Mouse (Mus musculus) midbrain, embryonic 11.5 days (tissue): ENCODE measurements around the gene Fbxl12. TPM values are rescaled to one million over a fixed set of nuclear protein-coding genes. Genes with fewer than 3 reads are reported as not detected.

Source experiments
- ATAC-seq: fragments of 200-750 bp; cut with Nextera tagmentation; 2 replicates; pipeline ENCODE4 v1.8.0; 2017; ENCODE audit warnings: moderate TSS enrichment, moderate library complexity; ENCODE audit not compliant: low FRiP score
- DNase-seq: peaks from one replicate; pipeline ENCODE4 v3.0.0; 2015; ENCODE audit warnings: low spot score; ENCODE audit errors: missing footprints
- H3K27ac ChIP-seq: fragments of 300-500 bp; sonication (generic); 2 replicates; pipeline ENCODE4 v1.5.1; 2014; ENCODE audit warnings: low read depth, low read length
- H3K27me3 ChIP-seq: fragments of 300-500 bp; sonication (generic); 2 replicates; pipeline ENCODE4 v1.6.1; 2014; ENCODE audit warnings: mild to moderate bottlenecking, low read length, moderate library complexity, mixed read lengths; ENCODE audit not compliant: control insufficient read depth, insufficient read depth
- H3K36me3 ChIP-seq: fragments of 300-500 bp; sonication (generic); 2 replicates; pipeline ENCODE4 v1.6.1; 2014; ENCODE audit warnings: mild to moderate bottlenecking, low read length, moderate library complexity, mixed read lengths; ENCODE audit not compliant: control insufficient read depth, insufficient read depth
- H3K4me1 ChIP-seq: fragments of 300-500 bp; sonication (generic); 2 replicates; pipeline ENCODE4 v1.6.1; 2014; ENCODE audit warnings: low read length; ENCODE audit not compliant: control insufficient read depth, insufficient read depth
- H3K4me2 ChIP-seq: fragments of 300-500 bp; sonication (generic); 2 replicates; pipeline ENCODE4 v1.6.1; 2014; ENCODE audit warnings: mild to moderate bottlenecking, moderate library complexity
- H3K4me3 ChIP-seq: fragments of 300-500 bp; sonication (generic); 2 replicates; pipeline ENCODE4 v1.5.1; 2014; ENCODE audit warnings: low read depth, low read length
- H3K9ac ChIP-seq: fragments of 300-500 bp; sonication (generic); 2 replicates; pipeline ENCODE4 v1.6.1; 2014; ENCODE audit warnings: low read length
- H3K9me3 ChIP-seq: fragments of 300-500 bp; sonication (generic); 2 replicates; pipeline ENCODE4 v1.6.1; 2016; ENCODE audit warnings: low read length; ENCODE audit not compliant: control insufficient read depth
- WGBS: fragments of 180-500 bp; shearing (Covaris S2); extraction: QIAGEN DNeasy Blood & Tissue Kit; methylation state at CpG from one replicate; pipeline ENCODE4 v1.1.7; 2014; 5-methylcytosine and 5-hydroxymethylcytosine counted together
- polyA plus RNA-seq: library from polyadenylated mRNA; unstranded; fragments of >200 nt; fragmentation: Nextera tagmentation; extraction: Ambion mirVana; gene quantifications from 2 replicates; pipeline ENCODE4 v1.2.1, GENCODE M21; 2014

Fbxl12 gene
- polyA plus RNA-seq, 1 experiment from 2014 or later = 12.0 TPM

DNA sequence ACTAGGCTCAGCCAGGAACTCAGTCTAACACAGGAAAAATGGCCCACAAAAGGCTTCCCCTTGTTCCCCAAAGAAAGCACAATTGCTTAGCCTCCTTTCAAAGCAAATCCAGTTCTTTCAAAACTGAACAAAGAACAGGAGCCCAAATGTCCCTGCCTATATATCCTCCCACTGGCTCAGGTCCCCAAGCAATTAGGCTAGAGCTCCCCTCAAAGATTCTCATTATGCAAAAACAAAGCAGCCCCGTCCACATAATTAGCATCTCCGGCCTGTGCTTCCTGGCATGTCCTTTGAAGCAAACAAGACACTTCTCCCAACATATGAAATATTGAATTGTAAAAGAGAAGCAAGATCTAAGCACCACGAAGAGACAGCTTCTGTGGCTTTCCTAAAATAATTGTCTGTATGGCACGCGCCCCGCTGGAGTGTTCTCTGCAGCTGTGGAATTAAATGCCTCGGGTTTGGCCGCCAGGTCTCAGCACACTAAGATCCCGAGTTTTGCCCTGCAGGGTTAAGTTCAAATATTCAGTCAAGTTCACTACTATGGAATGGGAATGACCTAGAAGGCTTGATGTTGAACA lies 35.9 kb upstream of the Fbxl12 start:
- 72% methylated on average over 9 of the region's 9 CpGs for WGBS
- no peak overlapping the region for H3K9ac ChIP-seq
- H3K4me2 ChIP-seq = no peak overlapping the region
- H3K27me3 ChIP-seq = no peaks in the 10 kb centered on the region
- H3K27ac ChIP-seq = no peak overlapping the region
- ATAC-seq (no peak), DNase-seq (no peak)
- no peaks in the 10 kb centered on the region for H3K36me3 ChIP-seq
- no peaks in the 10 kb centered on the region for H3K4me1 ChIP-seq
- no peak overlapping the region for H3K4me3 ChIP-seq
- H3K9me3 ChIP-seq = no peaks in the 10 kb centered on the region

DNA sequence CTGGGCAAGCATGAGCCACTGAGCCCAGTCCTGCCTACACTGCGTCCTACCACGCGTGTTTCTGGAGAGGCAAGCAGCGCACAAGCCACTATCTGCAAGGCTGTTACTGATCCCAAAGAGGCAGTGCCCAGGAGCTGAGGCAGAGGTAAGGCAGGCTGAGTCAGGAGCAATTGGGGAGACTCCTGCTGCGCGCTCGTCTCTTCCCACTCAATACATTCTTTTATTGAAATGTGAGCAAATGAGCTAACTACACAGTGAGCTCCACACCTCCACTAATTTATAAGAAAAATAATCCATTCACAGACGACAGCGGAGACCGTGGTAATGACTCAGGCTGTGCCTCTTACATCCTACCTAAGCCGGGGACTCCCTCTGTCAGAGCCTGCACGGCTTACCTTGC lies 33.3 kb upstream of the Fbxl12 start:
- no peaks in the 10 kb centered on the region for H3K36me3 ChIP-seq
- H3K4me2 ChIP-seq = no peak overlapping the region
- ATAC-seq (no peak), DNase-seq (no peak)
- H3K9ac ChIP-seq = no peak overlapping the region
- WGBS = 96% methylated on average over 12 of the region's 12 CpGs
- H3K4me1 ChIP-seq = no peaks in the 10 kb centered on the region
- H3K4me3 ChIP-seq = no peak overlapping the region
- H3K27ac ChIP-seq = no peak overlapping the region
- H3K9me3 ChIP-seq = no peaks in the 10 kb centered on the region
- H3K27me3 ChIP-seq = no peaks in the 10 kb centered on the region

GRCm38 (mm10) chr9:20672047-20672446 lies 27.5 kb upstream of the Fbxl12 start:
- WGBS = 92% methylated on average over 16 of the region's 16 CpGs
- ATAC-seq (no peak), DNase-seq (no peak)
- Histone ChIP-seq H3K9ac (no peak overlapping the region), H3K4me2 (no peak overlapping the region), H3K27ac (no peak overlapping the region), H3K4me1 (no peaks in the 10 kb centered on the region), H3K9me3 (no peaks in the 10 kb centered on the region), H3K27me3 (no peaks in the 10 kb centered on the region), H3K4me3 (no peak overlapping the region), H3K36me3 (no peaks in the 10 kb centered on the region)

DNA sequence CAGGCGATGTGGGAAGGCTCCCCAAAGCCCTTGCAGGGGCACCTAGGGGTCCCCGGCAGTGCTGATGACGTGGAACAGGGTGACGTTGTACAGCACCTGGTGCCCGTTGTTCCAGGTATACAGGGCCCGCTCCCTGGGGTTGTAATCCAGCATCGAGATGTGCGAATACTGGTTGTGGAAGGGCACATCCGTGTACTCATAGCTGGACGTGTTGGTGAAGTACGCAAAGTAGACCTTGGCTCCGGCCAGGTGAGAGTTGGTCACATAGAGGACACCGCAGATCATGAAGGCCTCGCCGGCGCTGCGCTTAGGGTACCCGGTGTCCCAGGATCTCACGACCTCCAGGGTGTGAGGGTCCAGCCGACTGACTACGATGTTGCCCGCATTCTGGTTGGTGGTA lies 23.5 kb upstream of the Fbxl12 start:
- WGBS = 93% methylated on average over 22 of the region's 22 CpGs
- H3K9ac ChIP-seq = no peak overlapping the region
- no peaks in the 10 kb centered on the region for H3K9me3 ChIP-seq
- no peaks in the 10 kb centered on the region for H3K27me3 ChIP-seq
- no peak overlapping the region for H3K4me3 ChIP-seq
- ATAC-seq (no peak), DNase-seq (no peak)
- H3K4me1 ChIP-seq = peaks cover 12% of the 10 kb centered on the region
- no peak overlapping the region for H3K4me2 ChIP-seq
- H3K36me3 ChIP-seq = peaks cover 2% of the 10 kb centered on the region
- no peak overlapping the region for H3K27ac ChIP-seq

- no peaks in the 10 kb centered on the region for H3K27me3 ChIP-seq
- H3K9ac ChIP-seq = no peak overlapping the region
- WGBS = 8% methylated on average over 7 of the region's 7 CpGs
- peaks cover 12% of the 10 kb centered on the region for H3K4me1 ChIP-seq
- ATAC-seq (no peak), DNase-seq (no peak)
- H3K36me3 ChIP-seq = peaks cover 9% of the 10 kb centered on the region
- H3K27ac ChIP-seq = no peak overlapping the region
- no peak overlapping the region for H3K4me2 ChIP-seq
- no peak overlapping the region for H3K4me3 ChIP-seq
- no peaks in the 10 kb centered on the region for H3K9me3 ChIP-seq
Observed at GRCm38 (mm10) chr9:20666510-20667034, 22.0 kb upstream of the Fbxl12 start.

DNA sequence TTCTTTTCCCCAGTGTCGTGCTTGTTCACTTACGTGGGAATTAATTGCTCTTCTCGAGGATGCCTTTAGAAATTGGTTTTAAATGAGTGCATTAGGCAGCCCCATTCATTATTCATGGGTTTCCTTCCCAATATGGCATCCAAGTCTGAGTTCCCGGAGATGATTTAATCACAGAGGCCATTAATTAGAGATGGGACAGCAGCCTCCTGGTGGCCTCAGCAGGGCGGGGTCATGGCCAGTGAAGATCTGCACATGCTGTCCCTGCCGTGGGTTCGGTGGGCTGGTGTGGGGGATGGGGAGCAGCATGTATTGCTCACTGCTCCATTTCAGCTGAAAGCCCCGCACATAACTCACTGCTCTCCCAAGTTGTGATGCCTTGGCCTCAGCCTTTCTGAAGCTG lies 21.4 kb upstream of the Fbxl12 start:
- 35% methylated on average over 8 of the region's 8 CpGs for WGBS
- Histone ChIP-seq H3K27ac (no peak overlapping the region), H3K27me3 (no peaks in the 10 kb centered on the region), H3K4me2 (no peak overlapping the region), H3K9me3 (no peaks in the 10 kb centered on the region), H3K4me3 (no peak overlapping the region), H3K4me1 (peaks cover 12% of the 10 kb centered on the region), H3K9ac (no peak overlapping the region), H3K36me3 (peaks cover 11% of the 10 kb centered on the region)
- ATAC-seq (peak; percentile 47; the same call in 1 of the 2 replicates), DNase-seq (no peak)

GRCm38 (mm10) chr9:20664982-20665637 lies 20.5 kb upstream of the Fbxl12 start:
- ATAC-seq = no peak
- DNase-seq = no peak
- H3K4me2 ChIP-seq = no peak overlapping the region
- peaks cover 11% of the 10 kb centered on the region for H3K36me3 ChIP-seq
- H3K9ac ChIP-seq = no peak overlapping the region
- no peak overlapping the region for H3K4me3 ChIP-seq
- H3K4me1 ChIP-seq = peaks cover 12% of the 10 kb centered on the region
- no peaks in the 10 kb centered on the region for H3K27me3 ChIP-seq
- WGBS = 81% methylated on average over 5 of the region's 5 CpGs
- H3K27ac ChIP-seq = 0 out of 2 replicates have a peak overlapping the region, but pooled peaks have one; percentile 25
- no peaks in the 10 kb centered on the region for H3K9me3 ChIP-seq

GRCm38 (mm10) chr9:20664366-20664765 lies 19.8 kb upstream of the Fbxl12 start:
- no peak overlapping the region for H3K4me3 ChIP-seq
- H3K27ac ChIP-seq = peak overlapping the region; percentile 25; the same call in 1 of the 2 replicates
- ATAC-seq (peak; percentile 14), DNase-seq (no peak)
- H3K9ac ChIP-seq = no peak overlapping the region
- no peak overlapping the region for H3K4me2 ChIP-seq
- peaks cover 12% of the 10 kb centered on the region for H3K4me1 ChIP-seq
- no peaks in the 10 kb centered on the region for H3K27me3 ChIP-seq
- WGBS = 70% methylated on average over 2 of the region's 2 CpGs
- H3K9me3 ChIP-seq = no peaks in the 10 kb centered on the region
- H3K36me3 ChIP-seq = peaks cover 15% of the 10 kb centered on the region

DNA sequence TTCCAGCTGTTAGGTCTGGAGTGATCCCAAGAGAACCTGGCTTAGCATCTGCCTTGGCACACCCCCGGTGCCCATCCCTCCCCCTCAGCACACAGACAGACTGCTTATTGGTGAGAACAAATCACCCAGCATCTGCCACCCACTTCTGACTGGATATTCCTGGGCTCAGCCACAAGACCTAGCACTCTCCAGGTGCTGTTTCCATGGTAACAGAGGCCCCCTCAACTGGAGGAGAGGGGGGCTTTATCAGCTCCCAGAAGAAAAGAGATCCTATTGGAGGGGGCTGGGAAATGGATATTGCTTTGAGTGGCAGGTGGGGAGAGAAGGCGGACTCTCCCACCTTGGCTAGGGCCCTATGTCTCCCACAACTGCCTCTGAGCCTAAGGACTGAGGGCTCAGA lies 19.4 kb upstream of the Fbxl12 start:
- 89% methylated on average over 2 of the region's 2 CpGs for WGBS
- H3K36me3 ChIP-seq = peaks cover 17% of the 10 kb centered on the region
- H3K27ac ChIP-seq = no peak overlapping the region; the same call in 1 of the 2 replicates
- H3K4me3 ChIP-seq = no peak overlapping the region
- no peak overlapping the region for H3K9ac ChIP-seq
- DNase-seq = no peak
- H3K9me3 ChIP-seq = no peaks in the 10 kb centered on the region
- peaks cover 12% of the 10 kb centered on the region for H3K4me1 ChIP-seq
- ATAC-seq = peak; percentile 19; the same call in 1 of the 2 replicates
- H3K27me3 ChIP-seq = no peaks in the 10 kb centered on the region
- no peak overlapping the region for H3K4me2 ChIP-seq
